Mouse (Mus musculus) spleen, adult 2 months (tissue): Measurements from ENCODE around the gene Vwa8. TPM values are rescaled to one million over a fixed set of nuclear protein-coding genes. Genes with fewer than 3 reads are reported as not detected.

Experiments used
- DNase-seq, 2 experiments: peaks; one replicate each; pipeline versions ENCODE4 v3.0.0 to v3.0.0-alpha.2; 2012 to 2021; ENCODE audit warnings: low spot score in 2 of 2, low read depth in 1 of 2
- H3K27ac ChIP-seq: fragments of 200-500 bp; 2 replicates; pipeline ENCODE4 v1.5.1; 2012; ENCODE audit warnings: low read length, inconsistent platforms; ENCODE audit not compliant: insufficient read depth
- H3K27me3 ChIP-seq: fragments of 200-500 bp; 2 replicates; pipeline ENCODE4 v1.6.1; 2012; ENCODE audit warnings: mild to moderate bottlenecking, moderate library complexity, low read length, inconsistent platforms; ENCODE audit not compliant: control insufficient read depth, insufficient read depth
- H3K36me3 ChIP-seq: fragments of 200-500 bp; 2 replicates; pipeline ENCODE4 v1.6.1; 2012; ENCODE audit warnings: mild to moderate bottlenecking, low read length, inconsistent platforms; ENCODE audit not compliant: control insufficient read depth, insufficient read depth
- H3K4me1 ChIP-seq: fragments of 200-500 bp; 2 replicates; pipeline ENCODE4 v1.6.1; 2011; ENCODE audit warnings: inconsistent platforms; ENCODE audit not compliant: control insufficient read depth, insufficient read depth, insufficient read length
- H3K4me3 ChIP-seq: fragments of 200-500 bp; 2 replicates; pipeline ENCODE4 v1.5.1; 2011; ENCODE audit warnings: mild to moderate bottlenecking, inconsistent platforms; ENCODE audit not compliant: insufficient read depth, insufficient read length; ENCODE audit errors: extremely low read depth
- CTCF ChIP-seq: fragments of 200-500 bp; IDR thresholded peaks from 2 replicates; pipeline ENCODE4 v1.5.1; 2011; ENCODE audit warnings: mild to moderate bottlenecking, inconsistent platforms; ENCODE audit not compliant: insufficient read depth, insufficient read length, insufficient replicate concordance; ENCODE audit errors: extremely low read depth
- POLR2A ChIP-seq: fragments of 200-500 bp; IDR thresholded peaks from 2 replicates; pipeline ENCODE4 v1.6.1; 2011; ENCODE audit warnings: low read depth, low read length, inconsistent platforms
- WGBS: fragments of 180-500 bp; shearing (Covaris S2); methylation state at CpG from one replicate; pipeline ENCODE4 v1.1.7; 2018; 5-methylcytosine and 5-hydroxymethylcytosine counted together
- polyA plus RNA-seq: library from polyadenylated mRNA; depleted of rRNA; stranded (reverse); fragments of >200 nt; gene quantifications from 2 replicates; pipeline ENCODE4 v1.2.3, GENCODE M21; 2012

The Vwa8 gene
- polyA plus RNA-seq, 1 experiment: 4.9 TPM

DNA sequence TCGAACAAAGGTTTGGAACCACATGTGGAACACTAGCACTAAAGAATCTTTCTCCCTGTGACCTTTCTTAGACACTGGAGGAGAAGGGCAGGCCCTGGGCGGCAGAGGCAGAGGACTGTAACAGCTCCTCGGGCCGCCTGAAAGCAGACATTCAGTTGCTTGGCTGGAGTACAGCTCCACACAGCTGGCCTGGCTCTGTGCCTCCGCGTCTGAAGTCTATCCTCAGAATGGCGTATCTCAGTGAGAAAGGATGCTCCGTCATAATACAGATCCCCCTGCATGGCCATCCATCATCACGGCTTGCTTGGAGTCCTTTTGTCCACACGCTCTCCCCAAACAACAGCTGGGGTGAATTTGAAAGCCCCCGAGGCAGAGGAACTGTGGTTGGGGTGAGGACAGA, 357.4 kb downstream of the Vwa8 start:
- 88% methylated on average over 11 of the region's 11 CpGs for WGBS
- TF ChIP-seq POLR2A (no peak), CTCF (no peak)
- Histone ChIP-seq H3K4me3 (no peak overlapping the region), H3K4me1 (no peaks in the 10 kb centered on the region), H3K27ac (no peak overlapping the region), H3K27me3 (no peaks in the 10 kb centered on the region), H3K36me3 (no peaks in the 10 kb centered on the region)
- no peak for DNase-seq

DNA sequence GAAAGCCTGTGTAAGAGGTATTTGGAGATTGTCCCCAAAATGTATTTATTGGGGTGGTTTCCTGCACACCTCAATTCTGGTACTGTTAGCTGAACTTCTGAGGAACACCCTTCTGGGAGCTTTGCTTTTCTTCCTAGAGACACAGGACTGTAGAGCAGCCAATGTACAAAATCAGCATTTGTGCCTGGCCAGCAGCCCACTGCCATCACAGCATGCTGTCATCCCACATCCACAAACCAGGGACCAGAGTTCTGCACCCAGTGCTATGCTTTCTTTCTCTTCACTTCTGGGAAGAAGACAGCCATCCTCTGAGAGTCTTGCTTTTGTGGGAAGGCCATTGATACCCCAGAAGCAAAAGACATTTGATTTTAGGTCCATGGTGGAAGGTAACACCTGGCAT, 359.6 kb downstream of the Vwa8 start:
- H3K36me3 ChIP-seq: no peaks in the 10 kb centered on the region
- no peaks in the 10 kb centered on the region for H3K4me1 ChIP-seq
- H3K27me3 ChIP-seq: no peaks in the 10 kb centered on the region
- no peak for DNase-seq
- H3K27ac ChIP-seq: no peak overlapping the region
- no peak for TF ChIP-seq POLR2A
- TF ChIP-seq CTCF: no peak
- no peak overlapping the region for H3K4me3 ChIP-seq

DNA sequence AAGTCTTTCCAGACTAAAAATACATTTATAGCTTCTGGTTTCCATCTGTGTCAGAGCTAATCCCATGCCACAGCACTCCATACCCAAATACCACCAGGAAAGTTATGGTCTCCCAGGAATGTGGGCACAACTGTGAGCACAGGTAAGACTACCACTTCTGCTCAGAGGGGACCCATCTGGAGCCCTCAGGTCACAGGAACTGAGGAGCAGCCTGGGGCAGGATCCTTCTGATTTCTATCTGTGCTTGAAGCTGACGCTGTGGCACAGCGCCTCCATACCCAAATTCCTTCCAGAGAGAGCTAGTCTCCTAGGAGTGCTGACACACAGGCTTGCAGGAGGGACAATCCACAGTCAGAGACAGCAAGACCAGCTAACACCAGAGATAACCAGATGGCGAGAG, 361.0 kb downstream of the Vwa8 start:
- Histone ChIP-seq H3K4me3 (no peak overlapping the region), H3K4me1 (no peaks in the 10 kb centered on the region), H3K27ac (no peak overlapping the region), H3K27me3 (no peaks in the 10 kb centered on the region), H3K36me3 (no peaks in the 10 kb centered on the region)
- 90% methylated on average over 3 of the region's 3 CpGs for WGBS
- TF ChIP-seq POLR2A: no peak
- no peak for TF ChIP-seq CTCF
- no peak for DNase-seq

DNA sequence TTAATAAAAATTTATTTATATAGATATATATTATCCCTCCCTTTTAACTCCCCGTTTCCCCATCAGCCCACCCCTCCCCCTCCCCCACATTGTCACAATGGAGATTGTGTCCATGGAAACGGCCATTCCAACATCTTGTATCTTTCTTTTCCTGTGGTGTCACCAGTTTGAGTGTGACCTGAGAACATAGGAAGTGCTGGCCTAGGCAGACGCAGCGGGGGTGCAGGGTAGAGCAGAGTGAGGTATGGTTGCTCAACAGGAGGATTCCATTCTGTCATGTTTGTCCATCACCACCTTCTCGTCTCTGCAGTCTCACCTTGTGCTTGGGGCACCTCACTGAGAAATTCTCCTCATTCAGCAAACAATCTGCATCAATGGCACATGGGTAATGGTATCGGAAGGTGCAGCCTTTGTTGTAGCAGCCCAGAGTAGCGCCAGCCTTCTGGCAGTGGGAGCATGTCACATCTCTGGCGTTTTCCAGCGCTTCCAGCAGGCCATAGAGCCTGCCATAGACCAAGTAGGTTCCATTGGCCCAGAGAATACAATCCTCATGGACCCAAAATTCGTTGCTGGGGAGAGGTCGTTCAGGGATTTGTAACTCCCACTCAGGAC, 363.6 kb downstream of the Vwa8 start:
- 80% methylated on average over 11 of the region's 11 CpGs for WGBS
- Histone ChIP-seq H3K27me3 (no peaks in the 10 kb centered on the region), H3K27ac (no peak overlapping the region), H3K4me3 (no peak overlapping the region), H3K36me3 (no peaks in the 10 kb centered on the region), H3K4me1 (no peaks in the 10 kb centered on the region)
- DNase-seq: no peak
- TF ChIP-seq CTCF (no peak), POLR2A (no peak)

DNA sequence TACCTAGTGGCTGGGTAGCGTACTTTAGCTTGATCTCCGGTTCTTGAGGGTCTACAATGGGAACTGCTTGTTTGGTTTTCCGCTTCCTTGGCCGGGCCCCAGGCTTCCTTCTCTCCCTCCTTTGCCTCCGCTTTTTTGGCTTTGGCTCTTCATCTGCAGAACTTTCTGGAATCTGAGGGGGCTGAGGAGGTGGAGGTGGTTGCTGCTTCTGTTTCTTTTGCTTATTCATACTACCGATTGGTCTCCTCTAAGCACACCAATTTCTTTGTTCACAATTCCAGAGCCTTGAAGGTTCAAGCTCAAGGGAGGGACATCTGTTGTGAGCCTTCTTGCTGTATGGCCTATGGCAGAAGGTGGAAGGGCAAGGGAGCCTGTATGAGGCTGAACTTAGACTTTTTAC, 365.3 kb downstream of the Vwa8 start:
- no peaks in the 10 kb centered on the region for H3K4me1 ChIP-seq
- H3K27ac ChIP-seq: no peak overlapping the region
- DNase-seq: no peak
- H3K4me3 ChIP-seq: no peak overlapping the region
- no peaks in the 10 kb centered on the region for H3K36me3 ChIP-seq
- 93% methylated on average over 6 of the region's 6 CpGs for WGBS
- H3K27me3 ChIP-seq: no peaks in the 10 kb centered on the region
- TF ChIP-seq POLR2A (no peak), CTCF (no peak)

DNA sequence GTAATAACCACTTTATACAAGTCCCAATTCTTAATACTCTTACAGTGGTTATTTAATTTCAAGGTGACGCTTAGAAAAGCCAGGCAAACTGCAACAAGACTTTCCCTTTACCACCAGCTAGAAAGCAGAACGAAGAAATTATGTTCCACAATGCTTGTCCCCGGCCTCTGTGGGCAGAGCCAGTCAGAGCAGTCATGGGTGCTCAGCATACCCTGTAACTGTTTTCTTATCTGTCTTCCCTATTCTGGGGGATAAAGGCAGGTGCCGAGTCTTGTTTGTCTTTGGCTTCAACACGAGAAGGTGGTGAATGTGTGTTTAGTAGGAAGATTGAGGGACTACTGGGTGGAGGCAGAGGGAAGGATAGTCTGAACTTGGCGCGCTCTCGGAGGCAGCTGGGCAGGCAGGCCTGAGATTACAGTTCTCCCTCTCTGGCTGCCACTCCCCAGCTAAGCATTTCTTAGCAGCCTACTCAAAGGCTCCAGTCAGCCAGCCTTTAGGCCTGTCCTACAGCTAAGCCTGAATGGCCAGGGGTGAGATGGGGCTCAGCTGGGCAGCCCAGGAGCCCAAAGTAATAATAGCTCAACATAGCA, 365.9 kb downstream of the Vwa8 start:
- no peaks in the 10 kb centered on the region for H3K36me3 ChIP-seq
- H3K4me3 ChIP-seq: no peak overlapping the region
- no peaks in the 10 kb centered on the region for H3K27me3 ChIP-seq
- WGBS: 63% methylated on average over 8 of the region's 8 CpGs
- DNase-seq: no peak
- TF ChIP-seq CTCF (no peak), POLR2A (no peak)
- H3K4me1 ChIP-seq: no peaks in the 10 kb centered on the region
- no peak overlapping the region for H3K27ac ChIP-seq

DNA sequence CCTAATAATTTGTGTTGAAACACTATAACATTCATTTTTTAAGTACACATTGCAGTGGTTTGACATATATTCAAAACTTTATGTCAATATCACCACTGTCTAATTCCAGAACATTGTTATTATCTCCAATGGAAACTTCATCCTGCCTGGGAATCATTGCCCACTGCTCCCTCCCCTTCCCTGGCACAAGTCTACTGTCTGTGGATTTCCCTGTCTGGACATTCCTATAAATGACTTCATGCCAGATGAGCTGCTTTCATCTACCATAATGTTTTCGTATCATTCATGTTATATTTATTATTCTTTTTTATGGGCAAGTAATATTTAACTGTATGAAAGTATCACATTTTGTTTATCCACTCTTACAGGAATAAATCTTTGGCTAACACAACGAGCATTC, 367.5 kb downstream of the Vwa8 start:
- no peaks in the 10 kb centered on the region for H3K27me3 ChIP-seq
- WGBS: 88% methylated on average over 2 of the region's 2 CpGs
- no peaks in the 10 kb centered on the region for H3K4me1 ChIP-seq
- H3K36me3 ChIP-seq: no peaks in the 10 kb centered on the region
- no peak for DNase-seq
- no peak overlapping the region for H3K27ac ChIP-seq
- TF ChIP-seq POLR2A (no peak), CTCF (no peak)
- H3K4me3 ChIP-seq: no peak overlapping the region
